Mouse (Mus musculus): Measurements from ENCODE around the gene Apela. TPM values are rescaled to one million over a fixed set of nuclear protein-coding genes. Genes with fewer than 3 reads are reported as not detected.

Apela gene
- polyA plus RNA-seq (2016; fragmentation: Nextera tagmentation; extraction: Ambion mirVana): 5.5 and 7.3 TPM in 2 replicates

GRCm38 (mm10) chr8:65037117-65037533, at the start of gene Apela:
Gene Apela, minus strand, starts transcription at chr8:65037336.
- Histone ChIP-seq H3K27me3 (replicated peaks) (no peaks in the 10 kb centered on the region), H3K4me2 (replicated peaks) (peak within 1 kb of the TSS; percentile 60), H3K9ac (peak within 1 kb of the TSS; percentile 29; the same call in 1 of the 2 replicates), H3K27ac (no peak within 1 kb of the TSS), H3K36me3 (no peaks in the 10 kb centered on the region), H3K4me1 (peaks cover 6% of the 10 kb centered on the region), H3K4me3 (peak within 1 kb of the TSS; percentile 24; the same call in 1 of the 2 replicates), H3K9me3 (no peaks in the 10 kb centered on the region)
- under 1% methylated on average over 8 of the region's 8 CpGs for WGBS
- peak; percentile 61 for ATAC-seq (ENCODE audit: low FRiP score, low read depth)

GRCm38 (mm10) chr8:65085680-65086079, 48.5 kb upstream of the Apela start:
- no peaks in the 10 kb centered on the region for H3K27me3 ChIP-seq (replicated peaks)
- ATAC-seq (ENCODE audit: low FRiP score, low read depth): no peak
- H3K4me2 ChIP-seq (replicated peaks): no peak overlapping the region
- H3K27ac ChIP-seq: no peak overlapping the region
- WGBS: 77% methylated on average over 2 of the region's 2 CpGs
- H3K4me3 ChIP-seq: no peak overlapping the region
- no peaks in the 10 kb centered on the region for H3K36me3 ChIP-seq
- H3K9ac ChIP-seq: no peak overlapping the region
- no peaks in the 10 kb centered on the region for H3K9me3 ChIP-seq
- peaks cover 5% of the 10 kb centered on the region for H3K4me1 ChIP-seq

- WGBS: 89% methylated on average over 9 of the region's 9 CpGs
- Histone ChIP-seq H3K4me1 (no peaks in the 10 kb centered on the region), H3K9ac (no peak overlapping the region), H3K4me3 (no peak overlapping the region), H3K27me3 (replicated peaks) (no peaks in the 10 kb centered on the region), H3K36me3 (no peaks in the 10 kb centered on the region), H3K27ac (no peak overlapping the region), H3K4me2 (replicated peaks) (no peak overlapping the region), H3K9me3 (no peaks in the 10 kb centered on the region)
- no peak for ATAC-seq (ENCODE audit: low FRiP score, low read depth)
These were observed 43.6 kb upstream of the Apela start for GRCm38 (mm10) chr8:65080731-65081130.

- Histone ChIP-seq H3K9me3 (no peaks in the 10 kb centered on the region), H3K4me3 (no peak within 1 kb of the TSS), H3K27me3 (replicated peaks) (no peaks in the 10 kb centered on the region), H3K9ac (no peak within 1 kb of the TSS), H3K27ac (no peak within 1 kb of the TSS), H3K36me3 (no peaks in the 10 kb centered on the region), H3K4me1 (no peaks in the 10 kb centered on the region), H3K4me2 (replicated peaks) (no peak within 1 kb of the TSS)
- WGBS: 95% methylated on average over 2 of the region's 2 CpGs
- ATAC-seq (ENCODE audit: low FRiP score, low read depth): no peak
These were observed 37.6 kb upstream of the Apela start, which contains the start of gene Gm10663 for GRCm38 (mm10) chr8:65074733-65075132. Gene Gm10663, plus strand, starts transcription at chr8:65075033.

- no peak overlapping the region for H3K4me2 ChIP-seq (replicated peaks)
- no peak for ATAC-seq (ENCODE audit: low FRiP score, low read depth)
- 0 out of 2 replicates have a peak, but pooled peaks cover 2% of the 10 kb centered on the region for H3K4me1 ChIP-seq
- WGBS: 52% methylated on average over 4 of the region's 4 CpGs
- no peaks in the 10 kb centered on the region for H3K27me3 ChIP-seq (replicated peaks)
- H3K9me3 ChIP-seq: no peaks in the 10 kb centered on the region
- H3K9ac ChIP-seq: no peak overlapping the region
- no peak overlapping the region for H3K4me3 ChIP-seq
- H3K36me3 ChIP-seq: no peaks in the 10 kb centered on the region
- H3K27ac ChIP-seq: no peak overlapping the region
These were observed 33.9 kb upstream of the Apela start for GRCm38 (mm10) chr8:65070996-65071395.

- no peaks in the 10 kb centered on the region for H3K9me3 ChIP-seq
- H3K4me3 ChIP-seq: no peak overlapping the region
- H3K4me2 ChIP-seq (replicated peaks): peak overlapping the region; percentile 32; the same call in 1 of the 2 replicates
- no peaks in the 10 kb centered on the region for H3K27me3 ChIP-seq (replicated peaks)
- H3K36me3 ChIP-seq: no peaks in the 10 kb centered on the region
- peak; percentile 64 for ATAC-seq (ENCODE audit: low FRiP score, low read depth)
- 0 out of 2 replicates have a peak, but pooled peaks cover 2% of the 10 kb centered on the region for H3K4me1 ChIP-seq
- no peak overlapping the region for H3K27ac ChIP-seq
- WGBS: 57% methylated on average over 4 of the region's 4 CpGs
- H3K9ac ChIP-seq: no peak overlapping the region
These were observed 31.3 kb upstream of the Apela start for GRCm38 (mm10) chr8:65068473-65068819.

GRCm38 (mm10) chr8:65067694-65068472, 30.7 kb upstream of the Apela start:
- no peaks in the 10 kb centered on the region for H3K36me3 ChIP-seq
- peak overlapping the region; percentile 32; the same call in 1 of the 2 replicates for H3K4me2 ChIP-seq (replicated peaks)
- no peaks in the 10 kb centered on the region for H3K9me3 ChIP-seq
- H3K4me3 ChIP-seq: no peak overlapping the region
- H3K9ac ChIP-seq: no peak overlapping the region
- ATAC-seq (ENCODE audit: low FRiP score, low read depth): peak; percentile 68
- H3K4me1 ChIP-seq: 0 out of 2 replicates have a peak, but pooled peaks cover 2% of the 10 kb centered on the region
- 19% methylated on average over 10 of the region's 10 CpGs for WGBS
- no peaks in the 10 kb centered on the region for H3K27me3 ChIP-seq (replicated peaks)
- H3K27ac ChIP-seq: no peak overlapping the region

GRCm38 (mm10) chr8:65067031-65067430, 29.9 kb upstream of the Apela start:
- H3K27me3 ChIP-seq (replicated peaks): no peaks in the 10 kb centered on the region
- WGBS: 94% methylated on average over 4 of the region's 4 CpGs
- no peak for ATAC-seq (ENCODE audit: low FRiP score, low read depth)
- 0 out of 2 replicates have a peak, but pooled peaks cover 2% of the 10 kb centered on the region for H3K4me1 ChIP-seq
- no peak overlapping the region for H3K9ac ChIP-seq
- no peaks in the 10 kb centered on the region for H3K9me3 ChIP-seq
- no peaks in the 10 kb centered on the region for H3K36me3 ChIP-seq
- no peak overlapping the region for H3K4me3 ChIP-seq
- no peak overlapping the region for H3K4me2 ChIP-seq (replicated peaks)
- no peak overlapping the region for H3K27ac ChIP-seq

- Histone ChIP-seq H3K9me3 (no peaks in the 10 kb centered on the region), H3K4me3 (no peak overlapping the region), H3K9ac (no peak overlapping the region), H3K27me3 (replicated peaks) (no peaks in the 10 kb centered on the region), H3K36me3 (no peaks in the 10 kb centered on the region), H3K4me1 (0 out of 2 replicates have a peak, but pooled peaks cover 2% of the 10 kb centered on the region), H3K4me2 (replicated peaks) (no peak overlapping the region), H3K27ac (no peak overlapping the region)
- no peak for ATAC-seq (ENCODE audit: low FRiP score, low read depth)
- 95% methylated on average over 3 of the region's 3 CpGs for WGBS
These were observed 28.5 kb upstream of the Apela start for GRCm38 (mm10) chr8:65065622-65066021.

GRCm38 (mm10) chr8:65064071-65064470, 26.9 kb upstream of the Apela start:
- ATAC-seq (ENCODE audit: low FRiP score, low read depth): no peak
- no peaks in the 10 kb centered on the region for H3K36me3 ChIP-seq
- 34% methylated on average over 2 of the region's 2 CpGs for WGBS
- no peak overlapping the region for H3K27ac ChIP-seq
- no peak overlapping the region for H3K9ac ChIP-seq
- no peaks in the 10 kb centered on the region for H3K9me3 ChIP-seq
- 0 out of 2 replicates have a peak, but pooled peaks cover 2% of the 10 kb centered on the region for H3K4me1 ChIP-seq
- H3K27me3 ChIP-seq (replicated peaks): no peaks in the 10 kb centered on the region
- no peak overlapping the region for H3K4me2 ChIP-seq (replicated peaks)
- no peak overlapping the region for H3K4me3 ChIP-seq

GRCm38 (mm10) chr8:65062195-65062594, 25.1 kb upstream of the Apela start:
- ATAC-seq (ENCODE audit: low FRiP score, low read depth): no peak
- 68% methylated on average over 4 of the region's 4 CpGs for whole genome bisulfite sequencing

GRCm38 (mm10) chr8:65056722-65057121, 19.6 kb upstream of the Apela start:
- 90% methylated on average over 4 of the region's 4 CpGs for WGBS
- no peak overlapping the region for H3K4me3 ChIP-seq
- no peak for ATAC-seq (ENCODE audit: low FRiP score, low read depth)

More at GRCm38 (mm10) chr8:65062195-65062594, 25.1 kb upstream of the Apela start:
- Histone ChIP-seq H3K9ac (no peak overlapping the region), H3K4me1 (no peaks in the 10 kb centered on the region), H3K4me2 (replicated peaks) (no peak overlapping the region), H3K27ac (no peak overlapping the region), H3K36me3 (no peaks in the 10 kb centered on the region), H3K27me3 (replicated peaks) (no peaks in the 10 kb centered on the region), H3K9me3 (no peaks in the 10 kb centered on the region), H3K4me3 (no peak overlapping the region)

More at GRCm38 (mm10) chr8:65056722-65057121, 19.6 kb upstream of the Apela start:
- H3K36me3 ChIP-seq: no peaks in the 10 kb centered on the region
- no peak overlapping the region for H3K4me2 ChIP-seq (replicated peaks)
- no peaks in the 10 kb centered on the region for H3K27me3 ChIP-seq (replicated peaks)
- no peaks in the 10 kb centered on the region for H3K9me3 ChIP-seq
- H3K4me1 ChIP-seq: 0 out of 2 replicates have a peak, but pooled peaks cover 7% of the 10 kb centered on the region
- H3K27ac ChIP-seq: no peak overlapping the region
- H3K9ac ChIP-seq: no peak overlapping the region

All from neural tube, embryonic 12.5 days (tissue).